Mouse (Mus musculus): ENCODE data around the gene Cd163l1. TPM values are rescaled to one million over a fixed set of nuclear protein-coding genes. Genes with fewer than 3 reads are reported as not detected.

The Cd163l1 gene
- polyA plus RNA-seq (2016; fragmentation: Nextera tagmentation; extraction: Ambion mirVana), result not detected in 2 replicates

- Histone ChIP-seq H3K27ac (no peak within 1 kb of the TSS), H3K4me1 (no peaks in the 10 kb centered on the region), H3K36me3 (no peaks in the 10 kb centered on the region), H3K9ac (no peak within 1 kb of the TSS), H3K9me3 (no peaks in the 10 kb centered on the region), H3K4me3 (no peak within 1 kb of the TSS), H3K27me3 (replicated peaks) (no peaks in the 10 kb centered on the region), H3K4me2 (replicated peaks) (no peak within 1 kb of the TSS)
- ATAC-seq (ENCODE audit: low FRiP score, low read depth), result no peak
- 94% methylated on average over 2 of the region's 2 CpGs for WGBS
Measured at GRCm38 (mm10) chr7:140217967-140218366, at the start of gene Cd163l1. TSS of gene Cd163l1 (plus strand) at chr7:140218267.

GRCm38 (mm10) chr7:140169386-140169785 is 48.7 kb upstream of the Cd163l1 start:
- ATAC-seq (ENCODE audit: low FRiP score, low read depth), result no peak
- Histone ChIP-seq H3K27ac (no peak overlapping the region), H3K4me2 (replicated peaks) (no peak overlapping the region), H3K4me3 (no peak overlapping the region), H3K4me1 (no peaks in the 10 kb centered on the region), H3K9ac (no peak overlapping the region), H3K27me3 (replicated peaks) (no peaks in the 10 kb centered on the region), H3K36me3 (no peaks in the 10 kb centered on the region), H3K9me3 (no peaks in the 10 kb centered on the region)
- 89% methylated on average over 4 of the region's 4 CpGs for WGBS

- no peaks in the 10 kb centered on the region for H3K27me3 ChIP-seq (replicated peaks)
- no peaks in the 10 kb centered on the region for H3K4me1 ChIP-seq
- H3K27ac ChIP-seq, result no peak overlapping the region
- H3K9ac ChIP-seq, result no peak overlapping the region
- WGBS, result 98% methylated on average over 3 of the region's 3 CpGs
- H3K36me3 ChIP-seq, result no peaks in the 10 kb centered on the region
- no peak overlapping the region for H3K4me3 ChIP-seq
- ATAC-seq (ENCODE audit: low FRiP score, low read depth), result no peak
- no peak overlapping the region for H3K4me2 ChIP-seq (replicated peaks)
- H3K9me3 ChIP-seq, result no peaks in the 10 kb centered on the region
Measured at GRCm38 (mm10) chr7:140170863-140171262, 47.2 kb upstream of the Cd163l1 start.

- H3K4me2 ChIP-seq (replicated peaks), result no peak within 1 kb of the TSS
- no peaks in the 10 kb centered on the region for H3K4me1 ChIP-seq
- H3K27ac ChIP-seq, result no peak within 1 kb of the TSS
- no peak within 1 kb of the TSS for H3K4me3 ChIP-seq
- H3K27me3 ChIP-seq (replicated peaks), result no peaks in the 10 kb centered on the region
- no peak within 1 kb of the TSS for H3K9ac ChIP-seq
- H3K9me3 ChIP-seq, result no peaks in the 10 kb centered on the region
- no peak for ATAC-seq (ENCODE audit: low FRiP score, low read depth)
- H3K36me3 ChIP-seq, result no peaks in the 10 kb centered on the region
- 42% methylated on average over 1 of the region's 1 CpGs for whole genome bisulfite sequencing
Measured at GRCm38 (mm10) chr7:140172936-140173335, 45.1 kb upstream of the Cd163l1 start, which contains the start of gene Olfr523. TSS of gene Olfr523 (plus strand) at chr7:140173217.

- Histone ChIP-seq H3K27me3 (replicated peaks) (no peaks in the 10 kb centered on the region), H3K9me3 (no peaks in the 10 kb centered on the region), H3K9ac (no peak overlapping the region), H3K27ac (no peak overlapping the region), H3K4me2 (replicated peaks) (no peak overlapping the region), H3K4me3 (no peak overlapping the region), H3K36me3 (no peaks in the 10 kb centered on the region), H3K4me1 (no peaks in the 10 kb centered on the region)
- WGBS, result 88% methylated on average over 2 of the region's 2 CpGs
- ATAC-seq (ENCODE audit: low FRiP score, low read depth), result no peak
Measured at GRCm38 (mm10) chr7:140179176-140179575, 38.9 kb upstream of the Cd163l1 start.

DNA sequence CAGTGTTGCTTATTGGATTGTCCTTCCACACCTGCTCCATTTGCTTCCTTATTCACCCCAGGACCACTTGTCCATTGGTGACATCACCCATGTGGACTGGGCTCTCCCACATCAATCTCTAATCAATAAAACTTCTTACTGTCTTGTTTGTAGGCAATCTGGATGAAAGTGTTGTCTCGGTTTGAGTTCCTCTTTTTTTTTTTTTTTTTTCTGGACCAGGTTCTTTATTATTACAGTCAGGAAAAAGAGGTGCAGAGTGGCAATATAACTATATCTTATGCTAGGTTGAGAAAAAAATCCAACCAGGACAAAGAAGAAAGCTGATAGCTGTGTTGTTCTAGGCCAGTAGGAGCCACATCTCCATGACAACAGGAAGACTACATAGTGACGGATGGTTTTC is 37.4 kb upstream of the Cd163l1 start:
- no peak overlapping the region for H3K4me2 ChIP-seq (replicated peaks)
- no peak overlapping the region for H3K9ac ChIP-seq
- H3K4me1 ChIP-seq, result no peaks in the 10 kb centered on the region
- H3K9me3 ChIP-seq, result no peaks in the 10 kb centered on the region
- no peak for ATAC-seq (ENCODE audit: low FRiP score, low read depth)
- 95% methylated on average over 2 of the region's 2 CpGs for WGBS
- H3K27ac ChIP-seq, result no peak overlapping the region
- no peak overlapping the region for H3K4me3 ChIP-seq
- H3K27me3 ChIP-seq (replicated peaks), result no peaks in the 10 kb centered on the region
- no peaks in the 10 kb centered on the region for H3K36me3 ChIP-seq

- H3K9ac ChIP-seq, result no peak overlapping the region
- H3K4me2 ChIP-seq (replicated peaks), result no peak overlapping the region
- WGBS, result 83% methylated on average over 4 of the region's 4 CpGs
- no peaks in the 10 kb centered on the region for H3K9me3 ChIP-seq
- no peaks in the 10 kb centered on the region for H3K27me3 ChIP-seq (replicated peaks)
- no peak overlapping the region for H3K4me3 ChIP-seq
- no peak overlapping the region for H3K27ac ChIP-seq
- H3K36me3 ChIP-seq, result no peaks in the 10 kb centered on the region
- H3K4me1 ChIP-seq, result no peaks in the 10 kb centered on the region
- ATAC-seq (ENCODE audit: low FRiP score, low read depth), result no peak
Measured at GRCm38 (mm10) chr7:140184206-140184605, 33.9 kb upstream of the Cd163l1 start.

DNA sequence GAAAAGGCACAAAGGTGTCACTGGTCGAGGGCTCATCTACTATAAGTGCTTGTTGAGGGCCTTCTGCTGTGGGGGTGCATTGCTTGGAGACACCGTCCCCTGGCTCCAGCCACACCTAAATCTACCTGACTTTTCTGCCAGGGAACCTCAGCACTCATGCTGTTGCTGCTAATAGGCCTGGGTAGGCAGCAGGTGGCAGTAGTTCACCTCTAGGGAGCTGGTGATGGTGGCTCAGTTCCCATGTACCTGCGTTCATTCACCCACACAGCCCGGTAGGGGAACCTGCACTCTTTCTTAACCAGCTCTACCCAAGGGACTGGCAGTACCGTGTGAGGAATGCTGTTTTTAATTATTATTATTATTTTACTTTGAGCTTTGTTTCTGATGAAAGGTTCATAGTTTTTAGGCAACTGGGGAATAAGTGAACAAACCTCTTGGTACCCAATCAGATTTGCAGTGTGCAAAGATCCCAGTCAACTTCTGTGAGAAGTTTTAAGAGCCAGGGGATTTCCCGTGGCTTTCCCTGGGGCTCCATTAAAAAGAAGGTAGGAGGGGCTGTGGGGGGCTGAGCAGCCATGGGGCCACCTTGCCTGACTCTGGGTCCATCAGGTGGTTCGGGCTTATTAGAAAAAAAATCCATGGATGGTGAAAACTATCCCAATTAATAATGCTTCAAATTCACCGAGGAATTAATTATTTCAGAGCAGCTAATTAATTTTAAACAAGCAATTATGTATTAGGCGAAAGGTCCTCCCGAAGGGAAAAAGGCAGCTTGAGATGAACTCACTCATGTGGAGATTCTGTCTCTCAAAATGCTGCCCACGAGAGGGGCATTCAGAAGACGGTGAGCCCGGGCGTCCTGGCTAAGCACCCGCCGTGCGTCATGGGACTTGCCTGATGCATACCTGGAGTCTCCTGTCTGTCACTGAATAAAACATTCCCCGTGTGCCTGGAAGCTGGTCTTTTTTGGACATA is 31.1 kb upstream of the Cd163l1 start:
- Histone ChIP-seq H3K4me2 (replicated peaks) (no peak overlapping the region), H3K27me3 (replicated peaks) (no peaks in the 10 kb centered on the region), H3K27ac (no peak overlapping the region), H3K4me1 (no peaks in the 10 kb centered on the region), H3K9ac (no peak overlapping the region), H3K4me3 (no peak overlapping the region), H3K36me3 (no peaks in the 10 kb centered on the region), H3K9me3 (no peaks in the 10 kb centered on the region)
- WGBS, result 70% methylated on average over 18 of the region's 18 CpGs
- no peak for ATAC-seq (ENCODE audit: low FRiP score, low read depth)

DNA sequence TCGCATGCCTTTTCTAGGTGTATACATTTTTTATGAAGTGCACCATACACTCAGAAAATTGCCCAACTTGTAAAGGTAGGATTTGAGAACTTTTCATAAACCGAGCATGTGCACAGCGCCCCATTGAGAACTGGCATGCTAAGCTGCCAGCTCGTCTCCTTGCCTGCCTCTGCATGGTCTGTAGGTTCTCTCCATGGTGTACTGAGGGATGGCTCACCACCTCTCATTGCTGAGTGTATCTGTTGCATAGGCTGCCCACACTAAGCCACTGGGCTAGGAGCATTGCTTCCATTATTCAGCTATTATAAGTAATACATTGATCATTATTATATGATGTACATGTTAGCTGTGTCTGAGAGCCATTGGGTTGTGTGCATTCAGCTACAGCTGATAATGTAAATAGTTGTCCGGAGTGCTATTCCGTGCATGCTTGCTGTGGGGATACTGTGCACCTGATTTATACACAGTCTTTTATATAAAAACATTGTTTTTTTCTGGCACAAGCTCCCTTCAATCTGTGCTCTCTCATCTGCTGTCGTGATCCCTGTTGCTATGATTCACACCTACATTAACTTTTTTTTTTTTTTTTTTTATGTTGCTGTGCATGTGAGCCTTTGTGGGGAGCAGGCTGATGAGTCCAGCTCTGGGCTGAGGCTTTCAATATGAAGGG is 30.2 kb upstream of the Cd163l1 start:
- 85% methylated on average over 7 of the region's 7 CpGs for whole genome bisulfite sequencing
- Histone ChIP-seq H3K27ac (no peak overlapping the region), H3K9me3 (no peaks in the 10 kb centered on the region), H3K4me2 (replicated peaks) (no peak overlapping the region), H3K4me1 (no peaks in the 10 kb centered on the region), H3K4me3 (no peak overlapping the region), H3K27me3 (replicated peaks) (no peaks in the 10 kb centered on the region), H3K9ac (no peak overlapping the region), H3K36me3 (no peaks in the 10 kb centered on the region)
- no peak for ATAC-seq (ENCODE audit: low FRiP score, low read depth)

GRCm38 (mm10) chr7:140188391-140189328 is 29.4 kb upstream of the Cd163l1 start:
- H3K27me3 ChIP-seq (replicated peaks), result no peaks in the 10 kb centered on the region
- ATAC-seq (ENCODE audit: low FRiP score, low read depth), result no peak
- H3K4me3 ChIP-seq, result no peak overlapping the region
- H3K4me2 ChIP-seq (replicated peaks), result no peak overlapping the region
- no peaks in the 10 kb centered on the region for H3K4me1 ChIP-seq
- no peak overlapping the region for H3K27ac ChIP-seq
- H3K9me3 ChIP-seq, result no peaks in the 10 kb centered on the region
- 66% methylated on average over 4 of the region's 4 CpGs for WGBS
- H3K9ac ChIP-seq, result no peak overlapping the region
- no peaks in the 10 kb centered on the region for H3K36me3 ChIP-seq

GRCm38 (mm10) chr7:140190435-140190834 is 27.6 kb upstream of the Cd163l1 start:
- Histone ChIP-seq H3K9ac (no peak overlapping the region), H3K27ac (no peak overlapping the region), H3K27me3 (replicated peaks) (no peaks in the 10 kb centered on the region), H3K9me3 (no peaks in the 10 kb centered on the region), H3K4me3 (no peak overlapping the region), H3K36me3 (no peaks in the 10 kb centered on the region), H3K4me2 (replicated peaks) (no peak overlapping the region), H3K4me1 (no peaks in the 10 kb centered on the region)
- no peak for ATAC-seq (ENCODE audit: low FRiP score, low read depth)
- WGBS, result 96% methylated on average over 1 of the region's 1 CpGs

DNA sequence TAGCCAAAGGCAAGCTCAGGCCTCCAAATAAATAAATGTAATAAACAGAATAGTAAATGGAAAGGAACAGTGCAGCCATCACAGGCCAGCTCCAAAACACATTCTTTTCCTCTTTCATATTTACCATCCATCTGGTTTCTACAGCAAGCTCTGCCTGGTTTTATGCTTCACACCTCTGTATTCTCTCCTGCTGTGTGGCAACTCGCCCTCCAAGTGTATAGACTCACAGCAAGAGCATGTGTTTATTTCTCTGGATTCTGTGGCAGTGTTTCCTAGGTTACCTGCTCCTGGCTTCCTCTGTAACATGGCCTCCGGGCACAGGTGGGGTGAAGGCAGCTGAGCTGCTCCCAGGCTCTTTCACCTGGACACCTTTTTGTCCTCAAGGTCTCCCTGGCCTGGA is 25.6 kb upstream of the Cd163l1 start:
- no peak overlapping the region for H3K4me3 ChIP-seq
- H3K9ac ChIP-seq, result no peak overlapping the region
- H3K36me3 ChIP-seq, result no peaks in the 10 kb centered on the region
- H3K4me1 ChIP-seq, result no peaks in the 10 kb centered on the region
- no peak overlapping the region for H3K27ac ChIP-seq
- ATAC-seq (ENCODE audit: low FRiP score, low read depth), result no peak
- 55% methylated on average over 2 of the region's 2 CpGs for WGBS
- no peak overlapping the region for H3K4me2 ChIP-seq (replicated peaks)
- no peaks in the 10 kb centered on the region for H3K27me3 ChIP-seq (replicated peaks)
- H3K9me3 ChIP-seq, result no peaks in the 10 kb centered on the region
